Mouse (Mus musculus) thymus, adult 18-20 months (tissue): ENCODE data around the gene Mcm8.

Source experiments
- DNase-seq, 2 experiments: peaks; one replicate each; pipeline ENCODE4 v3.0.0; 2022; ENCODE audit warnings: mixed read lengths in 2 of 2

Gene Mcm8

GRCm38 (mm10) chr2:132815608-132816314 lies at the start of gene Mcm8, which contains the start of gene Trmt6:
TSS of gene Mcm8 (plus strand) at chr2:132816141.
TSS of gene Trmt6 (minus strand) at chr2:132816055.
- peak; percentile 84 for DNase-seq

GRCm38 (mm10) chr2:132770822-132771221 lies 45.1 kb upstream of the Mcm8 start:
- DNase-seq, result no peak

- DNase-seq, result no peak
Observed at GRCm38 (mm10) chr2:132780978-132781377, 35.0 kb upstream of the Mcm8 start, which contains the start of gene Chgb. TSS of gene Chgb (plus strand) at chr2:132781278.

GRCm38 (mm10) chr2:132781439-132782068 lies 34.4 kb upstream of the Mcm8 start:
- peak; percentile 58 for DNase-seq

- no peak for DNase-seq
Observed at GRCm38 (mm10) chr2:132784039-132784438, 31.9 kb upstream of the Mcm8 start.

- DNase-seq, result no peak
Observed at GRCm38 (mm10) chr2:132793441-132794203, 22.3 kb upstream of the Mcm8 start.

- DNase-seq, result no peak
Observed at GRCm38 (mm10) chr2:132794204-132794586, 21.7 kb upstream of the Mcm8 start.

GRCm38 (mm10) chr2:132802976-132803375 lies 13.0 kb upstream of the Mcm8 start:
- DNase-seq, result no peak

GRCm38 (mm10) chr2:132841071-132841470 lies 25.1 kb downstream of the Mcm8 start:
- no peak for DNase-seq

GRCm38 (mm10) chr2:132846407-132847358 lies 30.7 kb downstream of the Mcm8 start, which contains the start of gene Crls1:
TSS of gene Crls1 (plus strand) at chr2:132846666.
- DNase-seq, result peak; percentile 91 to 92

GRCm38 (mm10) chr2:132847581-132847980 lies 31.6 kb downstream of the Mcm8 start:
- DNase-seq, result no peak

GRCm38 (mm10) chr2:132848361-132848760 lies 32.4 kb downstream of the Mcm8 start:
- DNase-seq, result no peak

- no peak for DNase-seq
Observed at GRCm38 (mm10) chr2:132849141-132849540, 33.2 kb downstream of the Mcm8 start.

- DNase-seq, result no peak
Observed at GRCm38 (mm10) chr2:132853051-132853450, 37.1 kb downstream of the Mcm8 start.

GRCm38 (mm10) chr2:132856333-132856732 lies 40.4 kb downstream of the Mcm8 start:
- DNase-seq, result no peak

GRCm38 (mm10) chr2:132860435-132860834 lies 44.5 kb downstream of the Mcm8 start:
- DNase-seq, result no peak

- DNase-seq, result no peak
Observed at GRCm38 (mm10) chr2:132861456-132861855, 45.5 kb downstream of the Mcm8 start.

- DNase-seq, result no peak
Observed at GRCm38 (mm10) chr2:132863325-132863724, 47.4 kb downstream of the Mcm8 start.

GRCm38 (mm10) chr2:132867521-132867920 lies 51.6 kb downstream of the Mcm8 start:
- DNase-seq, result no peak

- DNase-seq, result no peak
Observed at GRCm38 (mm10) chr2:132869682-132870081, 53.7 kb downstream of the Mcm8 start.

- DNase-seq, result no peak
Observed at GRCm38 (mm10) chr2:132870286-132870685, 54.3 kb downstream of the Mcm8 start.

GRCm38 (mm10) chr2:132871663-132872062 lies 55.7 kb downstream of the Mcm8 start:
- DNase-seq, result no peak
